Mouse (Mus musculus) myocyte (in vitro differentiated cells): ENCODE measurements at regions not wholly inside any gene's neighbourhood (a gene's known extent, or its start where the extent isn't known, plus 50 kb on each side); places are given as distances from the start of the nearest gene placed in this dataset.

ENCODE experiments used
- E2F4 ChIP-seq: IDR thresholded peaks from one replicate; pipeline ENCODE4 v1.6.1; 2011; ENCODE audit warnings: mild to moderate bottlenecking, control low read depth, moderate library complexity; ENCODE audit not compliant: insufficient read depth
- MAX ChIP-seq: IDR thresholded peaks from one replicate; pipeline ENCODE4 v1.6.1; 2011; ENCODE audit warnings: low read depth, mild to moderate bottlenecking, control low read depth
- MYOD1 ChIP-seq, 3 experiments: IDR thresholded peaks; one replicate each; pipeline ENCODE4 v1.6.1; 2011; ENCODE audit warnings: control low read depth in 2 of 3, low read depth in 2 of 3, mild to moderate bottlenecking in 2 of 3, moderate library complexity in 1 of 3; ENCODE audit not compliant: insufficient read length in 2 of 3, control insufficient read depth in 1 of 3
- MYOG ChIP-seq, 3 experiments: IDR thresholded peaks; one replicate each; pipeline ENCODE4 v1.6.1; 2011; ENCODE audit warnings: control low read depth in 2 of 3, low read depth in 2 of 3, mild to moderate bottlenecking in 2 of 3; ENCODE audit not compliant: insufficient read length in 2 of 3, control insufficient read depth in 1 of 3, insufficient read depth in 1 of 3
- POLR2A ChIP-seq: IDR thresholded peaks from one replicate; pipeline ENCODE4 v1.6.1; 2011; ENCODE audit warnings: low read depth, mild to moderate bottlenecking, control low read depth, moderate library complexity; ENCODE audit not compliant: insufficient read length
- POLR2AphosphoS2 ChIP-seq: IDR thresholded peaks from one replicate; pipeline ENCODE4 v1.6.1; 2011; ENCODE audit warnings: low read depth, control low read depth; ENCODE audit not compliant: insufficient read length
- REST ChIP-seq: IDR thresholded peaks from one replicate; pipeline ENCODE4 v1.6.1; 2011; ENCODE audit warnings: mild to moderate bottlenecking, control low read depth, moderate library complexity; ENCODE audit not compliant: insufficient read depth, insufficient read length
- TCF12 ChIP-seq: IDR thresholded peaks from one replicate; pipeline ENCODE4 v1.6.1; 2011; ENCODE audit warnings: mild to moderate bottlenecking, control low read depth; ENCODE audit not compliant: poor library complexity, insufficient read depth, severe bottlenecking

GRCm38 (mm10) chr2:74463407-74463806, 115.8 kb downstream of the Lnpk start:
- no peak for TF ChIP-seq POLR2AphosphoS2
- TF ChIP-seq POLR2A: no peak
- no peak for TF ChIP-seq REST
- no peak for TF ChIP-seq MAX
- no peak for TF ChIP-seq MYOD1 (IDR thresholded peaks at IDR 0.05; ENCODE audit: control insufficient read depth in 1 of 3, insufficient read length in 2 of 3, low read depth in 2 of 3)
- no peak for TF ChIP-seq MYOG (IDR thresholded peaks at IDR 0.05; ENCODE audit: control insufficient read depth in 1 of 3, insufficient read depth in 1 of 3, insufficient read length in 2 of 3, low read depth in 2 of 3)
- no peak for TF ChIP-seq TCF12
- no peak for TF ChIP-seq E2F4
